Mouse (Mus musculus): ENCODE results near the gene Tbc1d22b.

Tbc1d22b gene

DNA sequence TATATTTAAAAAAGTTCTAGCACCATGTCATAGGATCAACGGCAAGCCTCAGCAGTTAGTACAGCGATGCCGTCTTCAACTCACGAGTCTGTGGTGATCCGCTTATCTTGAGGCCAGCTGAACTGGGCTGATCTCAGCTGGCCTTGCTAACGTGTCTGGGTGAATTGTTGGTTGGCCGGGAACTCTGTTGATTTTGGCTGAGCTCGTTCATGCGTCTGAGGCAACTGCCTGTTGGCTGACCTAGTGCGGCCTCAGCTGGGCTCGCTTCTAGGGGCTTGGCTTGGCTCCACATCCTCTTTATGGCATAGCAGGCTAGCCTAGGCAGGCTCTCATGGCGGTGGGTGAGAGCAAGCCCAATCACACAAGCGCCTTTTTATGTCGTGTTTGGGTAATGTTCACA, 8.2 kb upstream of the Tbc1d22b start:
- no peak for DNase-seq (ENCODE audit: low spot score)

DNA sequence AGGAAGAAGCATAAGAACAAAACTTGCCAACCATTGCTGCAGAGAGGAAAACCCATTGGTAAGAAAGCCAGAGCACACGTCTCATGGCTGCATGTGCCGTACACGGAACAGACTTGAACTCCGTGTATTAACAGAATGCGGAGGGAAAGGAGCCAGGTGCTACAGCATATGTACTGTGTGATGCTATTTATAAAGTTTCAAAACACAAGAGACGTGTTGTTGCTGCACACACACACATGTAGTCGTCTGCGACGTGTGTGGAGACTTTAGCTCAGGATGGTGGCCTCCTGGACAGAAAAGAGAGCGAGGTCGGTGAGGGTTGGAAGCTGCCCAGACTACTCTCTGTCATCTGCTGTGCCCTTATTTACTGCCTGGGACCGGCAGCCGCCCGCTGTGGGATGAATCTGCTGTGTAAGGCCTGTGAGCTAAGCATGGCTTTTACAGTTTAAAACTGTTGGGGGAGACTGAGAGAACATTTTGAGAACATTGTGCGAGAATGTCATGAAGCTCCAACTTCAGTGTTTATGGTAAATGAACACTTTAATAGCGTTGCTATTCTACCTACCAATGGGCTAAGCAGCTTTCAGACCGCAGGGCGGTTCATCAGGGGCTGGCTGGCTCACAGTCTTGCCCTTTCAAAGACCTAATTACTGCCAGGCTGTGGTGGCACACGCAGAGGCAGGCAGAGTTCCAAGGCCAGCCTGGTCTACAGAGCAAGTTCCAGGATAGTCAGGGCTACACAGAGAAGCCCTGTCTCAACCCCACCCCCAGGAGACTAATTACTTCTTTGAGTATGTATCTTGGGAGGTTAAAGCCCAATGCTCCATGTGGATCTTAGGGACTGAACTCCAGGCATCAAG, 6.5 kb upstream of the Tbc1d22b start:
- DNase-seq (ENCODE audit: low spot score), result no peak

DNA sequence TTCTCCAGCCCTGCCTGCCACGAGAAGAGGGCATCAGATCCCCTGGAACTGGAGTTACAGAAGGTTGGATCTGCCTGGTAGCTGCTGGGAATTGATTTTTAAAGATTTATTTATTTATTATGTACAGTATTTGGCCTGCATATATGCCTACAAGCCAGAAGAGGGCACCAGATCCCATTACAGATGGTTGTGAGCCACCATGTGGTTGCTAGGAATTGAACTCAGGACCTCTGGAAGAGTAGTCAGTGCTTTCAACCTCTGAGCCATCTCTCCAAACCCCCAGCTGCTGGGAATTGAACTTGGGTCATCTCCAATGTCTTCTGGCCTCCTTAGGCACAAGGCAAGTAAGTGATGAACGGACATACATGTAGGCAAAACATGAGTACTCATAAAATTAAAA, 5.5 kb upstream of the Tbc1d22b start:
- DNase-seq (ENCODE audit: low spot score), result no peak

DNA sequence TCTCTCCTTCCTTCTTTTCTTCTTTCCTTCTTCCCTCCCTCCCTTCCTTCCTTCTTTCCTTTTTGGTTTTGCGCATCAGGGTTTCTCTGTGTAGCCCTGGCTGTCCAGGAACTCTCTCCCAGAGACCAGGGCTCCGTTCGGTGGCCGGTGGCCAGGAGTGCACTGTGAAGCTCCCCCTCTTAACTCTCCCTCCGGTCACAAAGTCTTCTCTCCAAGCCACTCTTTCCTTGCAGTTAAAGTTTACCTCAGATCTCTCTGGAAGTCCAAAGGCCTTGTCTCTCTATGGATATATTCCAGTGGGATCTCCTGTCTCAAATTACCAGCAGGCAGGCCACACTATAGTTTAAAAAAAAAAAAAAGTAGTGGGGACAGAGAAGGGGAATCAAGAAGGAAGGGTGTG, 4.3 kb upstream of the Tbc1d22b start:
- no peak for DNase-seq (ENCODE audit: low spot score)

DNA sequence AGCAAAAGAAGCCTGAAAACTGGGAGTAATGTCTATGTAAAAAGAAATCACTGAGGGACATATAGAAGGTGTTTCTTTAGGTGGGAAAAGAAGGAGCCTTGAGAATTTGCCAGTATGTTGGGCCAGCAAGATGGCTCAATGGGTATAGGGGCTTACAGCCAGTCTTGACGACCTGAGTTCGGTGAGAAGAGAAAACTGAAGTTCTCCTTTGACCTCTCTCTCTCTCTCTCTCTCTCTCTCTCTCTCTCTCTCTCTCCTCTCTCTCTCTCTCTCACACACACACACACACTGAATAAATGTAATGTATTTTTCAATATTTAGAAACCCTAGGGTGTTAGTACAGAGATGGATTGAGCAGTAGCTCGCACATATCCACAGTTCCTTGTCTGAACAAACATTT, 1.1 kb upstream of the Tbc1d22b start:
- DNase-seq (ENCODE audit: low spot score), result no peak

DNA sequence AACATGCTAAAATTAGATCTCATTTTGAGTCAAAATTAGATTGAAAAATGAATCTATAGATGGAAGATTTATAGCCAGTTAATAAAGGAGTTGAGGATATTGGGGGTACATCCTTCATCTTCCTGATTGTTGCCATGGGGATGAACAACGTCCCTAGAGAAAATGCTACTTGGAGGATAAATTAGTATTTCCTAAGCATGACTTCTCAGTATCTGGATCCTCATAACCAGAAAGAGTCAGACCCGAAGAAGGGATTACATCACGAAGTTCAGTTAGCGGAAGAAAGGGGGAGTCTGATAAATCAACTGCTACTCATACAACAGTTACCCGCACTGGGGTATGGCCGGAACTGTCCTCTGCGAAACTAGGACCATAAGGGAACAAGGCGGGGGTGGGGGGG, 591 bp upstream of the Tbc1d22b start:
- no peak for DNase-seq (ENCODE audit: low spot score)

DNA sequence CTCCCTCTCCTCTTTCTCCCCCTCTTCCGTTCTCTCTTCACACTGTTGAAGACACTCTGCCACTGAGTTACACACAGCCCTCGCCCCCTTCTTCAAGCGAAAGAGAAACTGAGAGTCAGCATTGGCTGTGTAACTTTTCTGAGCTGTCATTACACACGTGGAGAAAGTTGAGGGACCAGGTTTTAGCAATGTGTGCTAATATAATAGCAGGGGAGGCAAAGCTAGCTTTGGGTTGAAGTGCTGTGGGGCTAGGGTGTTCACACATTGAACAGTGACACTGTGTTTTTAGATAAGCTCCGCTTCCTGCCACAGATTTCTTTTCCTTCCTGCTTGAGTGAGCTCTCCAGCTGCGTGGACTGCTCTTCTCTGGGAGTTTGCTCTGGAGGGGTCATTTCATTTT, 1.4 kb downstream of the Tbc1d22b start:
- DNase-seq (ENCODE audit: low spot score), result no peak

DNA sequence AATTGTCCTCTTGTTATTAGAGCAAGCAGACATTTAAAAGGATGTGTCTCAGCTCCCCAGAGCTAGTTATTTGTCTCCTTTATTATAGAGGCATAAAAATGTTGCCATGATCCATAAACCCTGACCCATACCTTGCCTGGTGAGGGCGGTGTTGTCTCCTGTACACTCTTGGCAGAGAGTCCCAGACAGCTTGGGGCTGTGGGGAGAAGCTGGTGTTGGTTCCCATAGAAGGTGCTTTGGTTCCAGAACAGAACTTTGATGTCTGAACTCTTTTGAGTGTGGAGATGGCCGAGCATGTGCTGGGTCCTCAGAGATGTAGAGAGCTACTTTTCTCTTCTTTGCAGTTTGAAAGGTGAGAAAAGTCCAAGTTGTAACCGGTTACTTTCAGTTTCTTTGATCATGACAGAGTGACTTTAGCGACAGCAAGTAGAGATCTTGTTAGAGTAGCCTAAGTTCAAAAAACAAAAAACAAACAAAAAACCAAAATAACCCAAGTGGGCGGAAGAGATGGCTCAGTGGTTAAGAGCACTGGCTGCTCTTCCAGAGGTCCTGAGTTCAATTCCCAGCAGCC, 2.7 kb downstream of the Tbc1d22b start, which contains the start of gene Tmem217:
TSS of gene Tmem217 (minus strand) at position 224 of the 571 bp plus-strand sequence.
- DNase-seq (ENCODE audit: low spot score), result no peak

DNA sequence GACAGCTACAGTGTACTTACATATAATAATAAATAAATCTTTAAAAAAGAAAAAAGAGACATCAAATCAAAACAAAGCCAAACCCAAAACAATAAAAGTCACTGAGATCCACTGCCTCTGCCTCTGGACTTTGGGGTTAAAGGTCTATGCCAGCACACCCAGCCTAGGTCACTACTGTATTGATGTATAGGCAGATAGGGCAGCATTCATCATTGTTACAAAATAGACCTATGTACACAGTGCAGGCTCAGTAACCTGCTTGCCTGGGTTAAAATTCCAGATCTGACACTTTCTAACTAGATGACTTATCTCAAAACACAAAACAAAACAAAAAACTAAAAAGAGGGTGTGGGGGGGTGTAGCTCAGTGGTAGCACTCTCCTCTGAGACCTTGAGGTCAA, 4.6 kb downstream of the Tbc1d22b start:
- DNase-seq (ENCODE audit: low spot score), result no peak

DNA sequence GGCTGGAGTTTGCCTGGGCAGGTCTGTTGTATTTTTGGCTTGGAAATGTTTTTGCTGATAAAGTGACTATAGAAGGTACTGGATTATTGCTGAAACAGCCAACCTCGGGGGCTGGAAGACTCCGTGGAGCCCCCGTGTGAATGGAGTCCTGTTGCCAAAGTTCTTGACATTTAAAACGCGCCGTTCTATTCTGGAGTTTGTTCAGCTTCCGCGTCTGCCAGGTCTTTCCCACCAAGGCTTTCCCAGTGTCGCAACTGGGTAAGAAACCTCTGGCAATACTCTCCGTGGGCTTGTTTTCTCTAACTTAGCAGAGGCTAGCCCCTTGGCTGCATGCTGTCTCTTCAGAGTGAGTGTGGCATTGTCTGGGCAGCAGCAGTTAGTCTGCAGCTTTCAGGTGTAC, 6.9 kb downstream of the Tbc1d22b start:
- no peak for DNase-seq (ENCODE audit: low spot score)

DNA sequence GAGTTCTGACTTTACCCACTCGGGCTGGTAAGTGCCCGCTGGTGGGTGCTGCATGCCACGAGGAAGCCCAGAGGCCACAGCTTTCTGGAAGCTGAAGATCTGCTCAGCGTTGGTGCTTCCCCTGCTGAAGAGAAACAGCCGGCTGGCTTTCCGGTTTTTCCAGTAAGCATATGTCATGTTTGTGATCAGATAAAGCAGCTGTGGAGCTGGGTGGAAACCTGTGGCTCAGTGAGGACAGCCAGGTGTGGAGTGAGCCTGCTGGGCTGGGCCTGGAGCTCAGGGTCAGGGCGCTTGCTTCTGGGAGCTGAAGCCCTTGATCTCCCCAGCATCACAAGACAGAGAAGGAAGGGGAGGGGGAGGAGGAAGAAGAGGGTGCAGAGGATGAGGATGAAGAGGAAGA, 7.3 kb downstream of the Tbc1d22b start:
- DNase-seq (ENCODE audit: low spot score), result no peak

DNA sequence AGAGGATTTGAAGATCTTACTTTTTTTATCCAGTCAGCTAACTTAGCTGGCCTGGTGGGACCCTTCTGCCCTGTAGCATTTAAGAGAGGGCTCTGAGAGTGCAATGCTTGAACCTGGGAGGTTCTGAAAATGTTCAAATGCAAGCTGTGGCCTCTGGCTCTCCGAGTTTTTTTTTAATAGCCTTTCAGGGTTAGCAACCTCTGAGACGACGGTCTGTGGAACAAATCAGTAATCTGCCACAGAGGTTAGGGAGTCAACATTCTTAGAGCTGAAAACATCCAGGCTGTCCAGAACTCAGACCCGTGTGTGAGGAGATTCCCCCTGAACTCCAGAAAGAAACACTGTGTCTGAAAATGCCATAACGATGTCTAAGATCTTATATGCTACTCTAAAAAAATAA, 8.9 kb downstream of the Tbc1d22b start:
- no peak for DNase-seq (ENCODE audit: low spot score)

DNA sequence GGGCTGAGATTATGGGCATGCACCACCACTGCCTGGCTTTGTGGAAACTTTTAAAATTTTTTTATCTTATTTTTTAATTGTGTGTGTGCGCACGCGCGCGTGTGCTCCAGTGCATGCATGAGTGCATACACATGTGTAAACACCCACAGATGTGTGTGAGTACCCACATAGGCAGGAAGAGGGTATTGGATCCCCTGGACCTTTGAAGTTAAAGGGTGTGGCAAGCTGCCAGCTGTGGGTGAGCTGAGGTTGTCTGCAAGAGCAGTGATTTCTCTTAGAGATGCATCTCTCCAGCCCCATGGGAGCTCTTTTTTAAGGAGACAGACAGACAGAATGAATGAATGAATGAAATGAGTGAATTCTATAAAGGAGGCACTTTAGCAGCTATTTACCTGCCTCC, 15.9 kb downstream of the Tbc1d22b start:
- no peak for DNase-seq (ENCODE audit: low spot score)

DNA sequence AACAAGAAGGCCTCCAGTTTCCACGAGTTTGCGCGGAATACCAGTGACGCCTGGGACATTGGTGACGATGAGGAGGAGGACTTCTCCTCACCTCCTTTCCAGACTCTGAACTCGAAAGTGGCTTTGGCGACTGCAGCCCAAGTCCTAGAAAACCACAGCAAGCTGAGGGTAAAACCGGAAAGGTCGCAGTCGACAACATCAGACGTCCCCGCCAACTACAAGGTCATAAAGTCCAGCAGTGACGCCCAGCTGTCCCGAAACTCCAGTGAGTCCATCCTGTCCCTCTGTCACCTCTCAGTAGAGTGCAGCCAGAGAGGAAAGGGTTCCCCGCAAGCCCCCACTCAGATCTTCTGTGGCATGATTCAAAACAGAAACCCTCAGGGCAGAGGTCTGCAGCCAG, 18.9 kb downstream of the Tbc1d22b start:
- no peak for DNase-seq (ENCODE audit: low spot score)

DNA sequence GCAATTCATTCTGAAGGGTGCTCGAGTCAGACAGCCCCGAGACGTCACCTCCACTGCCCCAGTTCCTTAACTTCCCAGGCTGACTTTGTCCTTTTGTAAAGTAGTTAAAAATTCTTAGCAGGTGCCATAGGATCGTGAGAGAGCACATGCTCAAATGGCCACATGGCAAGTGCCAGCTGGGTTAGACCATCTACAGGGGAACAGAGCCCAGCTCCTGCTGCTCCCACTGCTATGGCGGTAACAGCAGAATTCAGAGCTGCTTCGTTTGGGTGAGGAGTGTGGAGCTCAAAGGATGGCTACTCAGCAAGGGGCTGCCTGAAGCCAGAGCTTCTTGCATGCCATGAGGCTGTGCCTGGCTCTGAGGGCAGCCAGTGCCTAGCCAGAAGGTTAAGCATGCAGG, 20.2 kb downstream of the Tbc1d22b start:
- no peak for DNase-seq (ENCODE audit: low spot score)

DNA sequence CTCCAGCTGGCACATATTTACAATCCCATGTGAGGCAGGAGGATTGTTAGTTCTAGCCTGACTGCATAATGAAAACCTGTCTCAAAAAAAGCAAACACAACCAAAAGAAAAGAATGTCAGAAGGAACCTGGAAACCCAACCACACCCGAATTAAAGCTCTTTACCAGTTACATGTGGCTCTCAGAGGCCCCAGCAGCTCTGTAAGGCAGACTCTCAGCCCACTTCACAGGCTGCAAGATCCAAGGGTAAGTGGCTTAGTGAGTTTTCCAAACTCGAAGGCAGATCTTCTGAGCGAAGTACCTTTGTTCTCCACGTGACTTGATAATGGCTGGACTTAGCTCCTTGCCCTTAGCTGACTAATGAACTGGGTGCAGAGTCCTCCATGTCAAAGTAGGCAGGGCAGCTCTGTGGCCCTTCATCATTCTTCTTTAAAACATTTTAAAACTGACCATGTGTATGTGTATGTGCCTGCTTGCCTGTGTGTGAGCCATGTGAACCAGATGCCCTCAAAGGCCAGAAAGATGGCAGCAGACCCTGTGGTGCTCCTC, 30.1 kb downstream of the Tbc1d22b start:
- DNase-seq (ENCODE audit: low spot score), result no peak

DNA sequence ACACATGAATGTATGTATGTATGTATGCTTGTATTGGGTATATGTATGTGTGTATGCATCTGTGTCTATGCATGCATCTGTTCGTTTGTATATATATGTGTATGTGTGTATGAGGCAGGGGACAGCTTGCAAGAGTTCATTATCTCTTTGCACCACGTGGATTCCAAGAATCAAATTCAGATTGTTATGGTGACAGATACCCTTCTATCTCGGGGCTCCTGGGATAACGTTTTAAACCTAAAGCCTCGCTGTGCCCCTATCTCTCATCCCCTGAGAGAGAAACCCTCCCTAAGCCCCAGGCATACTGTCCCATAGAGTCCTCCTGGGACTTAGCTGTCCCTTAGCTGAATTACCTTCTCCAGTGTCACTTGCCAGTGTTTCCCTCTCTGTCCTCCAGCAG, 34.0 kb downstream of the Tbc1d22b start:
- DNase-seq (ENCODE audit: low spot score), result no peak

DNA sequence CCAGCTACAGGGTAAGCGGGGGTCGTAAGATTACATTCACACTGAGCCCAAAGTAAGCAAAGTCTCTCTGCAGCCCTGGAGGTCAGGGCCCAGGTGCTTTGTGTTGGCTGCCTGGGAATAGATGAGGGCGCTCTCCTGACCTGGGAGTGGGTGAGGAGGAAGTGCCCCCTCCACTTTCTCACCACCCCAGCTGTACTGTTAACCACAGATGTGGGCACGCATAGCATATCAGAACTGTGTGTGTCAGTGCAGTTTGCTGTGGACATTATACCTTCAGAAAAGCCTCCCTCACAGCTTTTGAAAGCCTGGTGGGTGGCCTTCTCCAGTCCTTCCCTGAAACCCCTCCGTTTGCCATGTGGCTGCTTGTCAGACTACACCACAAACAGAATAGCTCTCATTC, 34.7 kb downstream of the Tbc1d22b start:
- no peak for DNase-seq (ENCODE audit: low spot score)

DNA sequence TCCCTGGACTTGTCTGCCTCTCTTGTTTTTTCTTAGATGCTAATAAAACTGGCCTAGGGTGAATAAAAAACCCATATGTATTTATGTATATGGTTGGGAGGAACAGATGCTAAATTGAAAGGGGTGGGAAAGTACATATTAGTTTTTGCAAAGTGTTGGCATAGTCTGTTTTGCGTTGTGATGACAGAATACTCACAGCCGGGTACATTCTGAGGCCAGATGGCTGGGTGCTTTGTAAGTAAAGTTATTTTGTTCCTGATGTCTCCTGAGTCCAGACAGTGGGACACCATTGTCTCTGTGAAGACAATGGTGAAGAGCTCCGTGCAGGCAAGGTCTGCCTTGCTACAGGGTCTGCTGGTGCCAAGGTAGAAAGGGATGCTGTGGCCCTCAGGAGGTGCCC, 35.2 kb downstream of the Tbc1d22b start:
- DNase-seq (ENCODE audit: low spot score), result no peak

DNA sequence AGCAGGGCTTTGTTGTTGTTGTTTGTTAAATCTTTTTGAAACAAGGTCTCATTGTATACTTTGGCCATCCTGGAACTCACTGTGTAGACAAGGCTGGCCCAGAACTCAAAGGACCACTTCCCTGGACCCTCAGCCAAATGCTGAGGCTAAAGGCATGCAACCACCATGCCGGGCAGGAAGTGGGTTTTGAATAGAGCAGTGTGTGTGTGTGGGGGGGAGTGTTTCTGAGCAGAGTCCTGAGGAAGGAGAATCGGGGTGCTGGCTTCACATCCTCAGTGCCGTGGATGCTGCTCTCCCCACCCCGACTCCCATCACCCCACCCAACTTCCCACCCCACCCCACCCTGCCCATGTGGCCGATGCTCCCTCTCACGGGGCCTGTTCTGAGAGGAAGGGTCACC, 35.9 kb downstream of the Tbc1d22b start:
- no peak for DNase-seq (ENCODE audit: low spot score)

DNA sequence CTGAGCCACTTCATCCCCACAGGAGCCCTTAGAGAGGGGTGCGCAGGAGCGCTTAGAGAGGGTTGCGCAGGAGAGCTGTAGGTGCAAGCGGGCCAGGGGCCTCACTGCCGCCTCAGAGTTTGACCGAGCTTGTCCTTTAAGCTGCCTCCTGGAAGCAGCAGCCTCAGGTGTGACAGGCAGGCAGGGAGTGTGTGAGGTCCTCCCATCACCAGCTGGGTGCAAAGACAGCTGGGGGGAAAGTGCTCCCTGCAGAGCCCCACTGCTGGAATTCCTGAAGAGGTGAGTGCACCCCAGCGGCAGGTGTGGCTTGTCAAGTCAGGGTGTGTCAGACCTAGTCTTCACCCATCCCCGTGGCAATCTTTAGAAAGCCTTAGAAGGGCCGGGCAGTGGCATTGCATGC, 37.3 kb downstream of the Tbc1d22b start:
- DNase-seq (ENCODE audit: low spot score), result no peak

DNA sequence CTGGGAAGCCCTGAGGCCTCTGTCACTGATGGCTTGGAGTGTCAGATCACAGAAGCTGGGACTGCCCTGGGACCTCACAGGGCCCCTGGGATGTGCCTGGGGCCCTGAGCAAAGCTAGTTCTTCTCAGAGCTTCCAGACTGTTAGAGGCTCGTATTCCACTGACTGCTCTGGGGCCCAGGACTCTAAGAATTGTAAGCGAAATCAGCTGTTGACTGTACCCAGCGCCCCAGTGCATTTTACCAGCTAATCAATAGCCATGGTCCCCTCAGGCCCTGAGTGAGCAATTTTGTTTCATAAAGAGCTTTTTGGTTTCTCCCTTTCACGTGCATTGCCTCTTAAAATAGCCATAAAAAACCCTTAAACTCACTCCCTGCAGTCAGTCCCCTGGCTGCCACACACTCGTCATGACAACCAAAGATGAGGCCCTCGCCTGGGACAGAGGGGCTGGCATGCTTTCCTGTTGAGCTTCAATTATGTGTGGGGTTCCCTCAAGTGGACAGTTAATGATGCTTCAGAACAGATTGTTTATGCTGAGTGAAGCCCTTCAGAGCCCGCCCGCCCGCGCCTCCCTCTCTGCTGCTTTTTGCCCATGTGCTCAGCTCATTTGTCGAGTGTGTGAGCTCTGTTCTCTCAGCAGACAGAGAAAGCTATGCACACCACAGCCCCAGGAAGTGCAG, 39.8 kb downstream of the Tbc1d22b start:
- DNase-seq (ENCODE audit: low spot score), result no peak

All from spleen, adult 12 weeks (tissue).